Mouse (Mus musculus): ENCODE data around the gene Scmh1. TPM values are rescaled to one million over a fixed set of nuclear protein-coding genes. Genes with fewer than 3 reads are reported as not detected.
A peak's percentile ranks its signal among the peaks of the same experiment; 100 is the strongest.

The Scmh1 gene
- total and polyA plus RNA-seq, 2 experiments from 2014 or later: 43.9 to 56.4 TPM

GRCm38 (mm10) chr4:120369861-120370366, 35.2 kb upstream of the Scmh1 start:
- H3K4me3 ChIP-seq (ENCODE audit: low read depth, low read length): no peak overlapping the region
- ATAC-seq (peak; percentile 66), DNase-seq (peak; percentile 36)
- no peaks in the 10 kb centered on the region for H3K36me3 ChIP-seq (ENCODE audit: insufficient read depth)
- no peaks in the 10 kb centered on the region for H3K9me3 ChIP-seq (ENCODE audit: low read length)
- H3K9ac ChIP-seq: no peak overlapping the region
- 9% methylated on average over 10 of the region's 10 CpGs for WGBS
- peaks cover 6% of the 10 kb centered on the region for H3K4me1 ChIP-seq (ENCODE audit: insufficient read depth)
- no peak overlapping the region for H3K27ac ChIP-seq (ENCODE audit: low read depth, low read length)
- H3K27me3 ChIP-seq (ENCODE audit: insufficient read depth, low read length): no peaks in the 10 kb centered on the region
- peak overlapping the region; percentile 13; the same call in 1 of the 2 replicates for H3K4me2 ChIP-seq (ENCODE audit: low read depth)
- TF ChIP-seq CTCF (IDR thresholded peaks at IDR 0.05; ENCODE audit: low read depth): no peak

GRCm38 (mm10) chr4:120372838-120373237, 32.2 kb upstream of the Scmh1 start:
- Histone ChIP-seq H3K4me2 (ENCODE audit: low read depth) (no peak overlapping the region), H3K9ac (no peak overlapping the region), H3K27me3 (ENCODE audit: insufficient read depth, low read length) (no peaks in the 10 kb centered on the region), H3K4me1 (ENCODE audit: insufficient read depth) (no peaks in the 10 kb centered on the region; the same call in 1 of the 2 replicates), H3K27ac (ENCODE audit: low read depth, low read length) (no peak overlapping the region), H3K4me3 (ENCODE audit: low read depth, low read length) (no peak overlapping the region), H3K9me3 (ENCODE audit: low read length) (no peaks in the 10 kb centered on the region), H3K36me3 (ENCODE audit: insufficient read depth) (no peaks in the 10 kb centered on the region)
- no peak for DNase-seq
- no peak for TF ChIP-seq CTCF (IDR thresholded peaks at IDR 0.05; ENCODE audit: low read depth)
- ATAC-seq: no peak
- WGBS: 82% methylated on average over 3 of the region's 3 CpGs

GRCm38 (mm10) chr4:120373813-120374212, 31.3 kb upstream of the Scmh1 start:
- Histone ChIP-seq H3K9me3 (ENCODE audit: low read length) (no peaks in the 10 kb centered on the region), H3K4me2 (ENCODE audit: low read depth) (no peak overlapping the region), H3K4me3 (ENCODE audit: low read depth, low read length) (no peak overlapping the region), H3K27me3 (ENCODE audit: insufficient read depth, low read length) (no peaks in the 10 kb centered on the region), H3K9ac (no peak overlapping the region), H3K36me3 (ENCODE audit: insufficient read depth) (no peaks in the 10 kb centered on the region), H3K4me1 (ENCODE audit: insufficient read depth) (no peaks in the 10 kb centered on the region; the same call in 1 of the 2 replicates), H3K27ac (ENCODE audit: low read depth, low read length) (no peak overlapping the region)
- WGBS: 20% methylated on average over 4 of the region's 4 CpGs
- DNase-seq (no peak), ATAC-seq (no peak)
- TF ChIP-seq CTCF (IDR thresholded peaks at IDR 0.05; ENCODE audit: low read depth): no peak

- Histone ChIP-seq H3K4me3 (ENCODE audit: low read depth, low read length) (no peak overlapping the region), H3K9me3 (ENCODE audit: low read length) (no peaks in the 10 kb centered on the region), H3K4me1 (ENCODE audit: insufficient read depth) (no peaks in the 10 kb centered on the region), H3K9ac (0 out of 2 replicates have a peak overlapping the region, but pooled peaks have one; percentile 19), H3K4me2 (ENCODE audit: low read depth) (no peak overlapping the region), H3K27me3 (ENCODE audit: insufficient read depth, low read length) (no peaks in the 10 kb centered on the region), H3K36me3 (ENCODE audit: insufficient read depth) (no peaks in the 10 kb centered on the region), H3K27ac (ENCODE audit: low read depth, low read length) (0 out of 2 replicates have a peak overlapping the region, but pooled peaks have one; percentile 41)
- 3% methylated on average over 7 of the region's 7 CpGs for WGBS
- ATAC-seq: peak; percentile 78
- TF ChIP-seq CTCF (IDR thresholded peaks at IDR 0.05; ENCODE audit: low read depth): peak; percentile 96
- peak; percentile 95 for DNase-seq
Observed at GRCm38 (mm10) chr4:120380811-120381391, 24.2 kb upstream of the Scmh1 start.

- TF ChIP-seq CTCF (IDR thresholded peaks at IDR 0.05; ENCODE audit: low read depth): no peak
- no peak overlapping the region for H3K9ac ChIP-seq
- no peak overlapping the region for H3K27ac ChIP-seq (ENCODE audit: low read depth, low read length)
- no peaks in the 10 kb centered on the region for H3K36me3 ChIP-seq (ENCODE audit: insufficient read depth)
- no peak overlapping the region for H3K4me3 ChIP-seq (ENCODE audit: low read depth, low read length)
- DNase-seq: no peak
- 80% methylated on average over 2 of the region's 2 CpGs for WGBS
- no peaks in the 10 kb centered on the region for H3K9me3 ChIP-seq (ENCODE audit: low read length)
- no peaks in the 10 kb centered on the region for H3K4me1 ChIP-seq (ENCODE audit: insufficient read depth)
- no peak for ATAC-seq
- H3K4me2 ChIP-seq (ENCODE audit: low read depth): no peak overlapping the region
- H3K27me3 ChIP-seq (ENCODE audit: insufficient read depth, low read length): no peaks in the 10 kb centered on the region
Observed at GRCm38 (mm10) chr4:120385496-120385895, 19.6 kb upstream of the Scmh1 start.

GRCm38 (mm10) chr4:120387496-120387895, 17.6 kb upstream of the Scmh1 start:
- TF ChIP-seq CTCF (IDR thresholded peaks at IDR 0.05; ENCODE audit: low read depth): peak; percentile 64
- ATAC-seq (no peak), DNase-seq (peak; percentile 50)
- no peak overlapping the region for H3K4me2 ChIP-seq (ENCODE audit: low read depth)
- 32% methylated on average over 4 of the region's 4 CpGs for WGBS
- H3K9ac ChIP-seq: no peak overlapping the region
- no peaks in the 10 kb centered on the region for H3K4me1 ChIP-seq (ENCODE audit: insufficient read depth)
- H3K9me3 ChIP-seq (ENCODE audit: low read length): no peaks in the 10 kb centered on the region
- no peak overlapping the region for H3K27ac ChIP-seq (ENCODE audit: low read depth, low read length)
- H3K36me3 ChIP-seq (ENCODE audit: insufficient read depth): no peaks in the 10 kb centered on the region
- no peak overlapping the region for H3K4me3 ChIP-seq (ENCODE audit: low read depth, low read length)
- H3K27me3 ChIP-seq (ENCODE audit: insufficient read depth, low read length): no peaks in the 10 kb centered on the region

- no peaks in the 10 kb centered on the region for H3K27me3 ChIP-seq (ENCODE audit: insufficient read depth, low read length)
- no peak for TF ChIP-seq CTCF (IDR thresholded peaks at IDR 0.05; ENCODE audit: low read depth)
- no peaks in the 10 kb centered on the region for H3K36me3 ChIP-seq (ENCODE audit: insufficient read depth)
- no peaks in the 10 kb centered on the region for H3K9me3 ChIP-seq (ENCODE audit: low read length)
- no peak for ATAC-seq
- no peak overlapping the region for H3K27ac ChIP-seq (ENCODE audit: low read depth, low read length)
- no peak overlapping the region for H3K4me2 ChIP-seq (ENCODE audit: low read depth)
- DNase-seq: no peak
- no peaks in the 10 kb centered on the region for H3K4me1 ChIP-seq (ENCODE audit: insufficient read depth)
- H3K9ac ChIP-seq: no peak overlapping the region
- no peak overlapping the region for H3K4me3 ChIP-seq (ENCODE audit: low read depth, low read length)
- WGBS: 86% methylated on average over 2 of the region's 2 CpGs
Observed at GRCm38 (mm10) chr4:120387968-120388367, 17.1 kb upstream of the Scmh1 start.

Measured in forebrain, postnatal 0 days (tissue).